Mouse (Mus musculus) natural killer cell, adult 2 months (primary cell): ENCODE results near the gene Gemin4.
"Not testable (repeated sequence)": the region's sequence is repeated elsewhere in the genome, so short reads cannot be mapped to it uniquely, and the experiment has no call there.

Experiments
- DNase-seq, 2 experiments: peaks; one replicate each; pipeline ENCODE4 v3.0.0; 2022; ENCODE audit warnings: low spot score in 2 of 2

The Gemin4 gene

GRCm38 (mm10) chr11:76216681-76217389 is 629 bp downstream of the Gemin4 start:
- no peak for DNase-seq

GRCm38 (mm10) chr11:76216049-76216540 is 1.4 kb downstream of the Gemin4 start:
- DNase-seq = no peak

- DNase-seq = no peak
Measured at GRCm38 (mm10) chr11:76215011-76215410, 2.5 kb downstream of the Gemin4 start.

- no peak for DNase-seq
Measured at GRCm38 (mm10) chr11:76213841-76214240, 3.6 kb downstream of the Gemin4 start.

- not testable (repeated sequence) for DNase-seq
Measured at GRCm38 (mm10) chr11:76211595-76211994, 5.9 kb downstream of the Gemin4 start.

- no peak for DNase-seq
Measured at GRCm38 (mm10) chr11:76210228-76210985, 7.1 kb downstream of the Gemin4 start.

- no peak for DNase-seq
Measured at GRCm38 (mm10) chr11:76206793-76207192, 10.7 kb downstream of the Gemin4 start.

- peak; percentile 54 to 61 for DNase-seq
Measured at GRCm38 (mm10) chr11:76201761-76202674, 15.4 kb downstream of the Gemin4 start.

- no peak for DNase-seq
Measured at GRCm38 (mm10) chr11:76196977-76197469, 20.4 kb downstream of the Gemin4 start.

GRCm38 (mm10) chr11:76196275-76196976 is 21.0 kb downstream of the Gemin4 start:
- no peak for DNase-seq

- no peak for DNase-seq
Measured at GRCm38 (mm10) chr11:76186908-76187307, 30.6 kb downstream of the Gemin4 start.

GRCm38 (mm10) chr11:76183745-76184144 is 33.7 kb downstream of the Gemin4 start:
- DNase-seq = no peak

- DNase-seq = no peak
Measured at GRCm38 (mm10) chr11:76180146-76180540, 37.3 kb downstream of the Gemin4 start.

- DNase-seq = peak; percentile 71 to 72
Measured at GRCm38 (mm10) chr11:76179495-76180145, 37.8 kb downstream of the Gemin4 start, which contains the start of the genes Vps53 and Fam57a. Vps53 (minus strand) TSS chr11:76179647. Fam57a (plus strand) TSS chr11:76179671.

GRCm38 (mm10) chr11:76178726-76179494 is 38.6 kb downstream of the Gemin4 start:
- no peak for DNase-seq

GRCm38 (mm10) chr11:76170207-76170606 is 47.3 kb downstream of the Gemin4 start:
- DNase-seq = no peak

- no peak for DNase-seq
Measured at GRCm38 (mm10) chr11:76168976-76169375, 48.5 kb downstream of the Gemin4 start.

- peak; percentile 44 to 65 for DNase-seq
Measured at GRCm38 (mm10) chr11:76167079-76167765, 50.2 kb downstream of the Gemin4 start.

GRCm38 (mm10) chr11:76166657-76167056 is 50.8 kb downstream of the Gemin4 start:
- DNase-seq = no peak
